Mouse (Mus musculus) liver, postnatal 0 days (tissue): ENCODE measurements at regions not wholly inside any gene's neighbourhood (a gene's known extent, or its start where the extent isn't known, plus 50 kb on each side); places are given as distances from the start of the nearest gene placed in this dataset.

Source experiments
- CTCF ChIP-seq: sonication (generic); IDR thresholded peaks from 2 replicates; pipeline ENCODE4 v1.5.1; 2016; ENCODE audit warnings: antibody characterized with exemption, low read depth
- EP300 ChIP-seq: IDR thresholded peaks from 2 replicates; pipeline ENCODE4 v1.6.1; 2016; ENCODE audit warnings: antibody characterized with exemption, low read depth, mild to moderate bottlenecking

DNA sequence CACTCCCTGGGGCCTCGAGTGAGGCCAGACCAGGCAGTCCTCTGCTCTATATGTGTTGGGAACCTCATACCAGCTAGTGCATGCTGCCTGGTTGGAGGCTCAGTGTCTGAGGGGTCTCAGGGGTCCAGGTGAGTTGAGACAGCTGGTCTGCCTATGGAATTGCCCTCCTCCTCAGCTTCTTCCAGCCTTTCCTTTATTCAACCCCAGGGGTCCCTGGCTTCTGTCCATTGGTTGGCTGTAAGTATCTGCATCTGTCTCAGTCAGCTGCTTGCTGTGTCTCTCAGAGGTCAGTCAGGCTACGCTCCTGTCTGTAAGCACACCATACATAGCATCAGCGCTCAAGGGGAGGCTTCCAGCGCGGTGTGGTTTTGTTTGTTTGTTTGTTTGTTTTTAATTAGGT, 92.5 kb upstream of the Sox5 start:
- TF ChIP-seq EP300 (no peak), CTCF (no peak)
